Mouse (Mus musculus): ENCODE data around the gene Mark1. TPM values are rescaled to one million over a fixed set of nuclear protein-coding genes. Genes with fewer than 3 reads are reported as not detected.

The Mark1 gene
- total RNA-seq, 2 experiments from 2014 or later = 8.7 to 9.0 TPM

DNA sequence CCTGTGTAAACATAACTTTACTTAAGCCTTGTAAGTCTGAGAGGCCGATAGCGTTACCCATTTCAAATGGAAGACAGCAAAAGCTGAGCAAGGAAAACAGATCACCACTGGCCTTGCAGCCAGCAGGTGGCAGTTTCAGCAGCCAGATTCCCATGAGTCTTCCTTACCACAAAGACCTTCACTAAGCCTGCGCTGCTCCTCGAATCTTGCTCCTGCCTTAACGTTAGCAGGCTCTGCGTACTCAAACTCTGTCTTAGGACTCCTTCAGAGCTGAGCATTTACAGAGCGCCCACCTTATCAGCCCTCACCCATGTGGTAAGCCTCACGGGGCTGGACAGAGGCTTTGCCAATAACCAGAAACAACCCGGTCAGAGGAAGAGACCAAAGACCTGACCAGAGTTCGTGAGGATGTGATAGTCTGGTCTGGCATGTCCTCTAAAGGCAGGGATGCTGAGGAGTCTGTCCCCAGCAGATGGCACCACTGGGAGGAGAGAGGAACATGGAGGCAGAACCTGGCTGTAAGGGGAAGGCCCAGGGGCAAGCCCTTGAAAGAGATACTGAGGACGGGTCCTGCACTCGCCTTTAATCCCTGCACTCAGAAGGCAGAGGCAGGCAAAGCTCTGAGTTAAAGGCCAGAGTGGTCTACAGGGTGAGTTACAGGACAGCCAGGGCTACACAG, 33.5 kb downstream of the Mark1 start:
- intact Hi-C loops (cut with DNase I) = loop anchor here (1.0 to 5.0 kb wide), 3 partner anchors 81 to 226 kb away; no protein-coding TSS in a partner anchor
- DNase-seq = peak; percentile 66 to 82

DNA sequence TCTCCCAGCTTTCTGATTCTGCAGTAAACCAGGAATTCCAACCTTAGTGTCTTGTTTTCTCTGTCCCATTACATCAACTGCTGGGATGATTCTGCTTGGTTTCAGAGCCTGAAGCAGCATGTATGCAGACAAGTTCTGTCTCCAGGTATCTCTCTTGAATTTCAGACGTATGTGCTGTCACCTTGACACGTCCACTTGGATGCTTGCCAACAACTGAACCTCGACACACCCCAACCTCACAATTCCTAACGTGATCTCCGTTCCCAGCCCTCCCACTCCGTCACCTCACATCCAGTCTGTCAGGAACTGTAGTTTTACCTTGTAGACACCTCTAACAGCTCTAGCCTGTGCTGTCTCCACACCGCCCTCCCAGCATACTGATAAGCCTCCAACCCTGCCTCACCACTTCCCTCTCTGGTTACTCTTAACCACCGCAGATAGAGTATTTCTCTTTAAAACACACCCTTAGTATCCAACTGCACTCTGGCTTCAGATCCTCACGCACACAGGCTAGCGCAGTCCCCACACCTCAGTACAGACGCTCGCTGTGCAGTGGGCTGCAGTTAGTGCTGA, 36.2 kb downstream of the Mark1 start:
- no peak for DNase-seq
- intact Hi-C loops (cut with DNase I) = no loop called here

DNA sequence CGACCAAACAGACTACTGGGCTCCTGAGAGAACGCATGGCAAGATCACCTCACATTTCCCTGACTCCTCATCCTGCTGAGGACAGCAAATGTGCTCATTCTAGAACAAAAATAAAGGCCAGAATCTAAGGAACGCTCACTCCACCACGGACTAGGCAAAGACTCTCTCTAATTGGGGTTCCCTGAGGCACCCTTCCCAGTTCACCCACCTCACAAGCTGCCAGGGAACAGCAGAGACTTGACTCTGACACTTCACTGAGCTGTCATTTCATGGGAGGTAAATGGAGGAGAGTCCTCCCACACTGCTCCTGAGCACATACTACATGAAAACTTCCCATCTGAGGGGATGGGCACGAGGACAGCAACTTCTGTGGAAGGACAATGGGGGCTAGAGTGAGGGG, 37.5 kb downstream of the Mark1 start:
- no peak for DNase-seq
- intact Hi-C loops (cut with DNase I) = no loop called here

DNA sequence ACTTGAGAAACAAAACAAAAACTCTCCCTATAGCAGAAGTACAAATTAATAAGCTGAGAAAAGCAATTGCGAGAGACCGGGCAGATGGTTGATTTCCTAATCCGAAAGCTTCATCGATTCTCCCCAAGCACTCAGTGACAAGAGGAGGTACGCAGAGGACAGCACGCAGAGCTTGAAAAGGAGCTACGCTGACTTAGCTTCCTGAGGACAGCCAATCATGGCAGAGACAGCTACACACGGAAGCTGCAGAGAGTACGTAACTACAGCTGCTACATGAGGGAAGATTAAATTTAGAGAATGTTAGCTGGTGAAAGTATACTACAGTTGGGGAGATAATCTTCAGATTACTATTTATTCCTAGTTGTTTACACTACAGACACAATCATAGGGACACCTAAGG, 40.6 kb downstream of the Mark1 start:
- no peak for DNase-seq
- intact Hi-C loops (cut with DNase I) = no loop called here

DNA sequence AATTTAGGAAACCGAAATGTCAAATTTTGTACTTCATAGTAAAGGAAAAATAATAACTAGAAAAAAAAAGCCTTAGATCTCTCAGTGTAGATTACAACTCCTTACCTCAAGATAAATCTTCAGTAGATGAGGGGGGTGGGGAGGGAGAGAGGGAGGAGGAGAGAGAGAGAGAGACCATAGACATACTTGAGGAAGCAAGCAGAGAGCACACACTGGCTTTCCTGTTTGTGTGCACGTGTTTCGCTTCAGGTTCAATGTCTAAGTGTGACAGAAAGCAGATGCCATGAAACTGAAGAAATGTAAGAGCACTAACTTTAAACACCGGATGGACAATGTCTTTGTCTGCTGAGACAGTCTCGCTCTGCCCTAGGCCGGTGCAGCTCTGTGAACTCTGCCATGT, 41.0 kb downstream of the Mark1 start:
- intact Hi-C loops (cut with DNase I) = no loop called here
- no peak for DNase-seq

DNA sequence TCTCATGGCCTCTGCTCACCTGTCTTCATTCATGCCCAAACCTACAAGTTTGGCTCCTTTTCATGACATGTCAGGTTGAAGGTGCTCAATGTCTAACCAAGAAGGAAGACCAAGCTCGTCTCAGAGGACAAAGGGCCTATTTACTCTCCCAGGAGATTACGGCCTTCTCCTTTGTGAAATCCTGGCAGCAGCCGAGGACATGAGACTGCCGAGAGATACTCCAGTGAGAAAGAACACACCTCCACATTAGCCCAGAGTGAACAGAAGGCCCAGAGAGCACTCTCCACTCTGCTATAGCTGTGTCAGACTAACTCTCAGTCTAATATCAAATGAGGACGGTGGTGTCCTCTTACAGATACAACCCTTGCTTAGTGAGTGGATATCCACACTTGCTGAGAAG, 47.6 kb downstream of the Mark1 start:
- intact Hi-C loops (cut with DNase I) = no loop called here
- no peak for DNase-seq

DNA sequence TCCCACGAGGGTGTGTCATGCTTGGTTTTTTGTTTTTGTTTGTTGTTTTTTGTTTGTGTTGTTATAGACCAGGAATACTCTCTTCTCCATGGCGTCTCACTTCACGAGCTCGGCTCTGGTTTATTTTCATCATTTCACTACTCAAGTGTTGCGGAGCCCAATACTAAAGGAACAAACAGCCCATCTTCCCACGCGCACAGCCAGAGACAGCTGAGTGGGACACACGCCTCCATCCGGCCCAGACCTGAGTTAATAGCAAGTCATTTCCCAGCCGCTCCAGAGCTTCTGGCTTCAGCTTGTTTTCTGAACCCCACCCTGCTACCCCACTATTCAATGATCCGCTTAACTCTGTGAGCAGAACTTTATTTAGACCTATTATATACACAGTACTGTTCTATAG, 48.3 kb downstream of the Mark1 start:
- intact Hi-C loops (cut with DNase I) = no loop called here
- DNase-seq = no peak

DNA sequence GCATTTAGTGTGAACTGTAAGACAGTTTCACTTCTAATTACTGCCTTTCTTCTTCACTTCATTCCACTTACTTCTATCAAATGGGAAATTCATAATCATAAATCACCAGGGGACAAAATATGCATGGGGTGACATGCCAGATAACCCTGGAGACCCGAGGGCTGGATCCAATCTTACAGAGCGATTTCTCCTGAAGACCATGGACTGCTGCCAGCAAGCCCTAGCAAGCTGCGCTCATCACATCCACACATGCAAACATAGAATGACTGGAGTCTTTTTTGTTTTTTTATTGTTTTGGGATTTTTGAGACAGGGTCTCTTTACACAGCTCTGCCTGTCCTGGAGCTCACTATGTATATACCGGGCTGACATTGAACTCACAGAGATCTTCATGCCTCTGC, 61.3 kb downstream of the Mark1 start:
- no peak for DNase-seq
- intact Hi-C loops (cut with DNase I) = no loop called here

DNA sequence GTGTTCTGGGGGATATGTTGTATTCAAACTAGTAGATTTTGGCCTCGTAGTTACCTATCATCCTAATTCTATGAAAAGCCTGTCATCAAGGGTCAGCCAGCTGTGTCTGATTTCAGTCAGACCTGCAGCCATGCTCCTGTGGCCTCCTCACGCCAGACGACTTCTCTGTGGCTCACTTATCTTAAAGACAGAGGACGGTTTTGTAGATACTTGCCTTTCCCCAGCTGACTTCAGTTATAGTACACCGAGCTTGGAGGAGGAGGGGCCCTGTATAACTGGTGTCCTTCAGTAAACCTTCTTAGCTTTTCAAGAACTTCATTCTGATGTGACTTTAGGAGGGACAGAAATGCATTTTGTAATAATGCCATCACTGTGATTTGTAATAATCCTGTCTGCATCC, 63.4 kb downstream of the Mark1 start:
- intact Hi-C loops (cut with DNase I) = no loop called here
- DNase-seq = no peak

DNA sequence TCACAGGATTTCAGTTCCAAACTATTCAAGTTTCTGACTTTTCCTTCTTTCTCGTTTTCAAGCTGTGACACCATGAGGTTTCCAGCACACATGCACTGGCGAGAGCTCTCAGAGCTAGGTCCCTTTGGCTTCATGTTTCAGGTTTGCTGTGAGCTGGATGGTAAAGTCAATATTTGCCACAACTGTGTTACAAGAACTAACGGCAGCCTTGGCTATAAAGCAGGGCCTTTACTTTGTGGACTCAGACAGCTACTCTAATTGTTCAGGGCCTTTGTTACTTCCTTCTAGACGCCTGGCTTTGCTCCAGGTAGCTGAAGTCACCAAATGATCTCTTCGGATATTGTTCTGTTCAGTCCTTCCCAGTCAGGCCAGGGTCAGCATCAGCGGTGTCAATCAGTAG, 63.9 kb downstream of the Mark1 start:
- peak; percentile 22 to 31 for DNase-seq
- intact Hi-C loops (cut with DNase I) = no loop called here

DNA sequence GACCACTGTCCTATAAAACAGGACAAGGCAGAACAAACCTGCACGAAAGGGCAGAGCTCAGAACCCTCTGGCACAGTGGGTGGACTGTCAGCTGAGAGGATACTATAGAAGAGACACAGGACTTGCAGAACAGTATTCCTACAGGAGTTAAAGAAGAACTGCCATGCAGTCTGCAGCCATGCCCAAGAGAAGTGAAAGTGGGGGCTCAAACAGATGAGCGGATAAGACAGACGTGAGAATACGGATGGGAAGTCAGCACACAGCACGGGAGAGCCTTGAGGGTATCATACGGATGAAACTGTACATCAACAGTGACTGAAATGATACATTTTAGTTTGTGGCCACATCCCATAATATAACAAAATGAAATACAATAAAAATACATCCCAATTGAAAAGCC, 68.3 kb downstream of the Mark1 start:
- intact Hi-C loops (cut with DNase I) = no loop called here
- DNase-seq = no peak

DNA sequence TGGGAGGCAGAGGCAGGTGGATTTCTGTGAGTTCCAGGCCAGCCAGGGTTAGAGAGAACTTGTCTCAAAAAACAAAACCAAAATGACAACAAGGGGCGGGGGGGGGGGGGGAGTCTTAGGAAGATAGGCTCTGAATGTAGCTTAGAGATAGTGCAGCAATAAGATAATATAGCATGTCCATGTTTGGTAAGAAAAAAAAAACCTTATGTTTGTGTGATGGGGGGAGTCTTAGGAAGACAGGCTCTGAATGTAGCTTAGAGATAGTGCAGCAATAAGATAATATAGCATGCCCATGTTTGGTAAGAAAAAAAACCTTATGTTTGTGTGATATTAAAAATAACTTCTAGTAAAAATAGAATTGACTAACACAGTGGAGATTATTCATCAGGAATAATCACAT, 71.0 kb downstream of the Mark1 start:
- no peak for DNase-seq
- intact Hi-C loops (cut with DNase I) = no loop called here

DNA sequence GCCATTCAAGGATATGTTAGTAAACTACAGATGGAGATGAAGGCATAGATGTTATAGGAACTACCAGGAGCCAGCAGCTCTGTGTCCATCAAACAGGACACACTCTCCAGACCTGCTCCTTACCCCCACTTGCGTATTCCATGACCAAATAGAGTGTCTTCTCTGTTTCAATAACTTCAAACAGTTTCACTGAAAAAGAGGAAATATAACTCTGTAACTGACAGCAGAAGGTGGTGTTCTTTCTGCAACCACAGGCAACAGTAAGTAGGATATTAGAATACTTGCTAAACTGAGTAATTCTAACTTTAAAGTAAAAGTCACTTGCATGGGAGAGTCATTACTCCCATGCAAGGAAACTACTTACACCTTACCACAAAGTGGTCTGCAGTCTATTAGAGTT, 71.5 kb downstream of the Mark1 start:
- DNase-seq = no peak
- intact Hi-C loops (cut with DNase I) = no loop called here

DNA sequence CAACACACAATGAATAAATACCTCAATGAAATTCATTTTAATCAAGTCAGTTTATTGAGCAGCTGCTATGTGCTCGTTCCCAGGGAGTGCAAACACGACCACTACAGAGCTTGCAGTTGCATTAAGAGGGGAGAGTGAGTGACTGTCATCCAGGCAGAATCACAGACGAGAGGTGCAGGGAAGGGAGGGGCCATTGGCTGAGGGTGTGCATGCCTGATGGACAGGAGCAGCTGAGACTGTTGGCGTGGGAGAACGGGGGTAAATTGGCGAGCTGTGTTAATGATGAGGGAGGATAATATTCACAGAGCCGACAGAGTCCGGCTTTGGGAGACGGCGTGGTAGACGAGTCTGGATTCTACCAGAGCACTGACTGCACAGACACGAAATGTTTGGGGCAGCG, 76.5 kb downstream of the Mark1 start:
- intact Hi-C loops (cut with DNase I) = no loop called here
- no peak for DNase-seq

DNA sequence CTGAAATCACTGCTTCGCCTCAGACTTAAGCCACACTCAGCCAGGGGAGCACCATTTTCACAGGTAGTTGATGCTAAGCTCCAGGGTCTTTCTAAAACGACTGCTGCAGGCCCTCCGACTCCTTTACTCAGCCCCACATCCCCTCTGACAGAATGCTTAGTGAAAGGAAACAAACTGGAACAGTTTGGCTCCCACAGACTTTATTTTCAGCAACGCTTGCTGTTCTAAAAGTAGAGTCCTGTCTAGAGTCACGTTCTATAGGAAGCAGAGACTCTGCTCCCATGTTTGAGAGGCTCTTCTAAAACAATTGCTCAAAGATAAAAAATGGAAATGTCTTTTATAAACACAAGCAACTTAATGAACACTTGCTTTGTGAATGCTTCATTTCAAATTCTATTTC, 79.3 kb downstream of the Mark1 start:
- DNase-seq = no peak
- intact Hi-C loops (cut with DNase I) = no loop called here

DNA sequence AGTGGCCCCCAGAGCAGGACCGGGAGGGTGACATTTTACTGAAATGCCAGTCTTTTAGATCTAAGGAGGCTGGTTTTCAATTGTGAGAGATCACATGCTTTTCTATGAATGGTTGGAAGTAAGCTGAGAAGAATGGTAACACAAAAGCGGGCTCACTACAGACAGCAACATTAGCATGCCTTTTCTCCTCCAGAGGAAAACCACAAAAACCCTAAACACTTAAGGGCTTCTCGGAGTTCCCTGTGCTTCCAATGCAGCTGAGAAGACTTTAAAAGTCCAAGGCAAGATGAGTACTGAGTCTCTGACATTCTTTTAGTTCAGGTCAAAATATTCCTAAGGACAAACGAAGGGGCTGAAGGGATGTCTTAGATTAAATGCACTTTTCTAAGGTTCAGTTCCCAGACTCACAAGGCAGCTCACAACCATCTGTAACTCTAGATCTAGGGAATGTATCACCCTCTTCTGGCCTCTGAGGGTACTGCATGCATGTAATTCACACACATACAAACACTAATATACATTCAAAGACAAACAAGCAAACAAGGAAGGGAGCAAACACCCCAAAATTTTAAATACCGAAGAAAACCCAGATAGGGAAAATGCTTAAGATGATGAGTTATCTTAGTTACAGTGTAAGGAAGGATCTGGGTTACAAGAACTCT, 81.0 kb downstream of the Mark1 start:
- no peak for DNase-seq
- intact Hi-C loops (cut with DNase I) = no loop called here

DNA sequence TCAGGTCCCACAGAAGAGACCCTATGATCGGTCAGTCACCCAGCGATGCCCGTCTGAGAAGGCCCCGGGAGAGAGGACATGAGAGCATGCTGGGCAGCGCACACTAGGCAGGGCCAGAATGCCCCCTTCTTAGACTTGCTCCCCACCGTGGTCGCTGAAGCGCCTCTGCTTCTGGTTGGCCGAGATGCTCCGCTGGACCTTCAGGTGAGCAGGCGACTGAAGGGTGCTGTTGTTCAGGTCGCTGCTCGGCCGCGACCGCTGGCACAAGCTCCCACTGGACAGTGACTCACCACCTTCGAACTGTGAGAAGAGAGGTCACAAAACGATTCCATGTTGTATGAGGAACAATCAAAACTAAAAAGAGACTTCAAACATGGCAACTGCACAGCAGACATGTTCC, 87.0 kb downstream of the Mark1 start:
- intact Hi-C loops (cut with DNase I) = no loop called here

DNA sequence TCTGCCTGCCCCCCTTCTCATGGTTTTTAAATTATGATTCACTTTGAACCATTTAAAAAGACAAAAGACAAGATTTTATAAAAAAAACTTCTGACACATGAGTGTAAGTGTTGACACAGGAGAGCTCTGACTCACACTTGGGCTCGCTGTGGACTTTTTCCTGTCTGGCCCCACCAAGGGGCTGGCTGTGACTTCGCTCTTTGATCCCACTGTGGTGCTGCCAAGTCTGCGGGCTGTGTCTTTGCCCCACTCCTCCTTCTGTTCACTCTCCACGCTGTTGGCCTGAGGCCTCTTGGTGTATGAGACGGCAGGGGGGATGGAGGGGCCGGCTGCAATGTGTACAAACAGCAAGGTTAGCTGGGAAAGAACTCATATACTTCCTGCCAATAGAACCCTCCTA, 87.5 kb downstream of the Mark1 start:
- peak; percentile 13 to 24 for DNase-seq
- intact Hi-C loops (cut with DNase I) = no loop called here

More for the DNA sequence above, 87.0 kb downstream of the Mark1 start:
- no peak for DNase-seq

DNA sequence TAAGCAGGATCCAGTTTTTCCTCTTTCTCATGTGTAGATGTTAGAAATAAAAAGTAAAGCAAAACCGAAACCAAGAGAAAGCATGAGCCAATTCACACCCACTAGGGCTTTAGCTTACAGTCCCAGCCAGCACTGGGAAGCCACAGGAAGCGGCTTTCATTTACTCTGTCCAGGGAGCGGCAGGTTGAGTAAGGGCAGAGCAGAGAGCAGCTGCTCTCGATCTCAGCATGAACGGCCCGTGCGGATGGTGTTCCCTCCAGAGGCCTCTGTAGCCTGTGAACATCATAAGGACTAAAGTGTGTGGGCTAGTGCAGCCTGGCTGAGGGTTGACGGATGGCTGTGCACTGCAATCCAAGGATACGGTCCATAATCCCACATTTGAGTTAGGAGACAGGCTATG, 90.8 kb downstream of the Mark1 start:
- intact Hi-C loops (cut with DNase I) = no loop called here
- peak; percentile 14 to 27 for DNase-seq

DNA sequence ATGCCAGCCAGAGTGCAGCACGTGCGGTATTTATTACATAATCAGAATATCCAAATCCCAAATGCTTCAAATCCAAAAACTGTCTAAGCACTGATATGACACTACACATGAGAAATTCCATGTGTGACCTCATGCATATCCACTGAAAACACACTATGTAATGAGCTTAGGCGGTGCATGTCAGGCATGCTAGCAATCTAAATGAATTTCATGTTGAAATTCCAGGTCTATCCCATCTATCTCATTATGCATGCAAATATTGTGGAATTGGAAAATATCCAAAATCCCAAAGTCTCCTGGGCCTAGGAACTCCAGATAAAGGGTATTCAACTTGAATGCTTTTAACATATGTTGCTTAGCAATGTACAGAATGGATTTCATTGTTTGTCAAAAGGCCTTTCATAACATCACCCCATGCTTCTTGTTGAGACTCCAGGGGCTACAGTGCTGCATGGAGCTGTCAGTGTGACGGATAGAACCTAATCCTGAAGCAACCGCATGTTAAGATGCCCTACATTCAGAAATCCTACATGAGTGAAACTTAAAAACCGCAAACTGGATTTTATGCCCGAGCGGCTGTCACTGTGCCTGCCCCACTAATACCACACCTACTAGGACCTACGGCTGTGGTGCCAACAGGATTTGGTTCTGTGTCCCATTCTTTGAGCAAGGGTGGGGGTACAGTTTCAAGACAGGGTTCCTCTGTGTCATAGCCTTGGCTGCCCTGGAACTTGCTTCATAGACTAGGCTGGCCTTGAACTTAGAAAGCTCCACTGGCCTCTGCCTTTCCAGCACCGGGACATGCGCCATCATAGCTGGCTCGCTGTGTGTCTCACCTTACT, 93.2 kb downstream of the Mark1 start:
- DNase-seq = no peak
- intact Hi-C loops (cut with DNase I) = no loop called here

DNA sequence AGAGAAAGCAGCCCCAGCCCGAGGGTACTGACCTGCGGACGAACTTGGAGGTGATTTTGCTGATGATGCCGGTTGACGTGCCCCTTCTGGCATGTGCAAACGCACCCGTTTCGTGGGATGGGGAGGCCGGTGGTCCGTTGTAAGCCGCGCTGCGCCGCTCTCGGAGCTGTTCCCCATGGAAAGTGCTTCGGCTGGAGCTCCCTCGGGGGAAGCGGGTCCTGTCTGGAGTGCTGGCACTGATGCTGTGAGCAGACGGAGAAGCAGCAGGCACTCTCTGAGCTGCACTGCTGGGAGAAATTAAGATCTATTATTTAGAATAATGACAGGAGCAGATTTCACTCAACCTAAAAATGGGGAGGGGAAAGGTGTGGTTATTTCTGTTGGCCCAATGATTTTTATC, 94.0 kb downstream of the Mark1 start:
- no peak for DNase-seq
- intact Hi-C loops (cut with DNase I) = no loop called here

DNA sequence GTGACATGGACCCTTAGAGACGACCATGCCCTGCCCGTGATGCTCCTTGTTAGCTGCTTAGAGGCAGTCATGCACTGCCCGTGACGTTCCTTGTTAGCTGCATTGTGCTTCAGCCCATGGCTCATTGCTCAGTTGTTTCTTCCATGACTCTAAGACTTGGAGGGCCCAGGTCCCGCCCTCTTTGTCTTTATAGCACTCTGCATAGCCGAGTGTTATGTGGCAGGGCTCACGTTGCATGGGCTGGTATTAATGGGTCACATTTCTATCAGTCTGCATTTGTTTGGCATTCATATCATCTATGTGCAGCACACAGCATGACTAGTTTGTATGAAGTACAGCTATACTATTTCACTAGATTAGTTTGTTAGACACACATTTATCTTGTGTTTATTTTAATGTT, 95.7 kb downstream of the Mark1 start:
- intact Hi-C loops (cut with DNase I) = no loop called here
- DNase-seq = no peak

Measured in heart, postnatal 10 days (tissue).